ENCODE assay signal across 22 mouse cellular contexts in the genomic region with DNA sequence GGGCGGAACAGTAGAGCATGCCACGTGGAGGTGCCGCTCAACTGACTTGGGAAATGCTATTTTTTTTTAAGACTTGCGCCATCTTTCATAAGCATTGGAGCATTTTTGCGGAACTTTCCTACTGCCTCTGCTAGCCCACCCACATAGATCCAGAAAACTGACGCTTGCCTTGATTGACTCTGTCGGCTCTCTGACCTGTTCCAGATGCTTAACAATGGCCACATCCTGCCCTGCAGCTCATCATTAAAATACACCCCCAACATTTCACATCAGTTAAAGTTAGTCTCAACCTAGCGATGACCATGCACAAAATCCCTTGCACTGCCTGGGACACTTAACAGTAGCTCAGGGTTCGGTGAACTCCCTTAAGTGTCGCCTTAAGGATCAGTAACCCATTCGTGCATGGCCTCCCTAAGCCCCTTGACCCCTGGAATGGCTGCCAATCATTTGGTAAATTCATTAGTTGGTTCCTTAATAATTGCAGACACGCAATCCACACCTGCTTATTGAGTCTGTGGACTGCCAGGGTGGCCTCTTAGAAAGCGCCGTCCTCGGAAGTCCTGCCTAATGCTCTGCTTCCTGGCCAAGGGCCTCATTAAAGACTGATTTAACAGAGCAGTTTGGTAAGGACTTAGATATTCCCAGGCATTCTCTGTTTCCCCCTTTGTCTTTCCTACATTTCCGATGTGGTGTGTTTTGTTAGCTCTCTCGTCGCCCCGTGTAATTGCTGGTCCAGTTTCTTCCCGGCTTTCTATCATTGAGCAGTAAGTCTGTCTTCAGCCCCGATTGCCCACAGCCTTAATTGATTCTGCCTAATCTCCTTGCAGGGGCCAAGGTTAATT. TPM values are rescaled to one million over a fixed set of nuclear protein-coding genes. Genes with fewer than 3 reads are reported as not detected.
DNase-seq lines count a peak whose midpoint lies in the region; ATAC-seq and TF ChIP-seq lines count a peak whose summit lies in the region.
"Had no signal": no experiment of that assay in that cellular context is flagged by ENCODE, and none has a peak within 500 bp of the region (broad histone marks: within the 10 kb centered on the region; RNA-seq: fewer than 3 reads in every experiment).

No protein-coding gene starts in this region.

- peak; percentile 42 for DNase-seq in embryo, embryonic 10 days (ENCODE audit: low spot score)
- no peak for DNase-seq in embryo, embryonic 9.5 days (ENCODE audit: extremely low spot score)
- DNase-seq in limb, embryonic 10.5 days (ENCODE audit: low spot score), result peak; percentile 47
- DNase-seq in thymus, postnatal 36 days, result no peak
- DNase-seq in layer of hippocampus, adult 9-11 months, result no peak
- DNase-seq: adrenal gland, postnatal 10 days; cerebellum, adult 9-11 months; gastrocnemius, postnatal 36 days; kidney, adult 9 months; kidney, postnatal 4 days; right cerebral cortex, postnatal 14 days had no signal

- no peak for ATAC-seq in neural tube, embryonic 13.5 days (ENCODE audit: low read depth)
- no peak for ATAC-seq in neural tube, embryonic 15.5 days (ENCODE audit: low FRiP score)
- ATAC-seq in intestine, postnatal 0 days, result no peak
- ATAC-seq: activated CD4-positive, CD25-positive, alpha-beta regulatory T cell, adult 4 months; forebrain, embryonic 16.5 days; inflammation-experienced regulatory T-cells, adult 6 months; lung, postnatal 0 days; Patski had no signal

- H3K36me3 ChIP-seq in neural tube, embryonic 13.5 days, result no peaks in the 10 kb centered on the region
- no peaks in the 10 kb centered on the region for H3K36me3 ChIP-seq in neural tube, embryonic 15.5 days
- H3K36me3 ChIP-seq in limb, embryonic 10.5 days, result no peaks in the 10 kb centered on the region
- no peaks in the 10 kb centered on the region for H3K36me3 ChIP-seq in intestine, postnatal 0 days (ENCODE audit: control insufficient read depth, insufficient read depth)
- H3K36me3 ChIP-seq: embryonic facial prominence, embryonic 12.5 days; hindbrain, embryonic 12.5 days; limb, embryonic 15.5 days had no signal

- no peak for TF ChIP-seq CTCF in intestine, postnatal 0 days (IDR thresholded peaks at IDR 0.05; ENCODE audit: low read depth)

- WGBS in neural tube, embryonic 13.5 days, result 58% methylated on average over 21 of the region's 21 CpGs
- WGBS in neural tube, embryonic 15.5 days, result 56% methylated on average over 21 of the region's 21 CpGs
- WGBS in limb, embryonic 10.5 days, result 40% methylated on average over 21 of the region's 21 CpGs
- 70% methylated on average over 21 of the region's 21 CpGs for WGBS in intestine, postnatal 0 days

- 0 out of 2 replicates have a peak overlapping the region, but pooled peaks have one; percentile 0 for H3K27ac ChIP-seq in neural tube, embryonic 13.5 days (replicated peaks)
- H3K27ac ChIP-seq in neural tube, embryonic 15.5 days (replicated peaks), result no peak overlapping the region
- H3K27ac ChIP-seq in limb, embryonic 10.5 days, result peak overlapping the region; percentile 57
- no peak overlapping the region for H3K27ac ChIP-seq in intestine, postnatal 0 days (ENCODE audit: low read depth, low read length)
- H3K27ac ChIP-seq: embryonic facial prominence, embryonic 12.5 days; hindbrain, embryonic 12.5 days; limb, embryonic 15.5 days had no signal

- H3K27me3 ChIP-seq in neural tube, embryonic 13.5 days, result no peaks in the 10 kb centered on the region
- H3K27me3 ChIP-seq in neural tube, embryonic 15.5 days (replicated peaks), result no peaks in the 10 kb centered on the region; the same call in 1 of the 2 replicates
- peaks cover 69% of the 10 kb centered on the region for H3K27me3 ChIP-seq in limb, embryonic 10.5 days (ENCODE audit: low read depth, poor library complexity, severe bottlenecking)
- no peaks in the 10 kb centered on the region for H3K27me3 ChIP-seq in intestine, postnatal 0 days (replicated peaks; ENCODE audit: control insufficient read depth, insufficient read depth, low read length)
- H3K27me3 ChIP-seq: hindbrain, embryonic 12.5 days had no signal

- peaks cover 21% of the 10 kb centered on the region for H3K4me1 ChIP-seq in neural tube, embryonic 13.5 days (replicated peaks)
- H3K4me1 ChIP-seq in neural tube, embryonic 15.5 days, result peaks cover 16% of the 10 kb centered on the region; the same call in 1 of the 2 replicates
- H3K4me1 ChIP-seq in limb, embryonic 10.5 days, result peaks cover 44% of the 10 kb centered on the region
- no peaks in the 10 kb centered on the region for H3K4me1 ChIP-seq in intestine, postnatal 0 days (replicated peaks; ENCODE audit: control insufficient read depth, insufficient read depth, low read length)

- no peak overlapping the region for H3K4me3 ChIP-seq in neural tube, embryonic 13.5 days
- H3K4me3 ChIP-seq in neural tube, embryonic 15.5 days (replicated peaks), result no peak overlapping the region
- peak overlapping the region; percentile 7; the same call in 1 of the 2 replicates for H3K4me3 ChIP-seq in limb, embryonic 10.5 days
- no peak overlapping the region for H3K4me3 ChIP-seq in intestine, postnatal 0 days (ENCODE audit: low read depth, low read length)
- H3K4me3 ChIP-seq: embryonic facial prominence, embryonic 12.5 days; hindbrain, embryonic 12.5 days; limb, embryonic 15.5 days had no signal

- H3K9ac ChIP-seq in neural tube, embryonic 13.5 days, result no peak overlapping the region
- no peak overlapping the region for H3K9ac ChIP-seq in neural tube, embryonic 15.5 days (replicated peaks)
- no peak overlapping the region for H3K9ac ChIP-seq in intestine, postnatal 0 days (ENCODE audit: low read depth, low read length)
- H3K9ac ChIP-seq: embryonic facial prominence, embryonic 12.5 days; hindbrain, embryonic 12.5 days; limb, embryonic 15.5 days had no signal

- no peaks in the 10 kb centered on the region for H3K9me3 ChIP-seq in neural tube, embryonic 13.5 days
- H3K9me3 ChIP-seq in neural tube, embryonic 15.5 days (replicated peaks), result no peaks in the 10 kb centered on the region
- H3K9me3 ChIP-seq in limb, embryonic 10.5 days (replicated peaks), result no peaks in the 10 kb centered on the region
- no peaks in the 10 kb centered on the region for H3K9me3 ChIP-seq in intestine, postnatal 0 days (ENCODE audit: control insufficient read depth)
- H3K9me3 ChIP-seq: embryonic facial prominence, embryonic 12.5 days; hindbrain, embryonic 12.5 days; limb, embryonic 15.5 days had no signal

- H3K4me2 ChIP-seq in neural tube, embryonic 13.5 days, result no peak overlapping the region
- no peak overlapping the region for H3K4me2 ChIP-seq in neural tube, embryonic 15.5 days
- H3K4me2 ChIP-seq in intestine, postnatal 0 days (replicated peaks; ENCODE audit: low read depth), result no peak overlapping the region
- H3K4me2 ChIP-seq: embryonic facial prominence, embryonic 12.5 days; hindbrain, embryonic 12.5 days; limb, embryonic 15.5 days had no signal

RNA-seq across cellular contexts. Expression of gene Ky, which starts 25.7 kb away (rescaled TPM):
- polyA plus RNA-seq in neural tube, embryonic 13.5 days (2015; fragmentation: Nextera tagmentation; extraction: Ambion mirVana), result 0.36 and 0.51 TPM in 2 replicates
- 0.70 and 1.5 TPM in 2 replicates for polyA plus RNA-seq in neural tube, embryonic 15.5 days (2015; fragmentation: Nextera tagmentation; extraction: Ambion mirVana)
- polyA plus RNA-seq in limb, embryonic 10.5 days (2016; fragmentation: Nextera tagmentation; extraction: Ambion mirVana), result 0.03 and 0.06 TPM in 2 replicates
- 0.10 and 0.25 TPM in 2 replicates for polyA plus RNA-seq in intestine, postnatal 0 days (2015; fragmentation: Nextera tagmentation; extraction: Ambion mirVana)
- polyA plus RNA-seq: Patski had no signal

Comparison
In these comparisons a context has a peak if more than half of its experiments do, and no peak if none do; other contexts are left out.
1. DNase-seq: peak in embryo, embryonic 10 days (single experiment) and limb, embryonic 10.5 days (single experiment); none in embryo, embryonic 9.5 days (single experiment), thymus, postnatal 36 days (0 of 2) and layer of hippocampus, adult 9-11 months (single experiment).
2. H3K27ac ChIP-seq: peak in neural tube, embryonic 13.5 days (single experiment) and limb, embryonic 10.5 days (single experiment); none in neural tube, embryonic 15.5 days (single experiment) and intestine, postnatal 0 days (single experiment).